ENCODE assay signal across 10 mouse cellular contexts in genomic region chr1:56984483-56984810, GRCm38 (mm10). TPM values are rescaled to one million over a fixed set of nuclear protein-coding genes. Genes with fewer than 3 reads are reported as not detected.
A peak's percentile ranks its signal among the peaks of the same experiment; 100 is the strongest.
DNase-seq lines count a peak whose midpoint lies in the region; ATAC-seq and TF ChIP-seq lines count a peak whose summit lies in the region.
"Had no signal": no experiment of that assay in that cellular context is flagged by ENCODE, and none has a peak within 500 bp of the region (broad histone marks: within the 10 kb centered on the region; RNA-seq: fewer than 3 reads in every experiment).

No protein-coding gene starts in this region.

- WGBS in embryonic facial prominence, embryonic 12.5 days, result 6% methylated on average over 14 of the region's 14 CpGs
- 8% methylated on average over 14 of the region's 14 CpGs for WGBS in hindbrain, embryonic 13.5 days
- 3% methylated on average over 14 of the region's 14 CpGs for WGBS in midbrain, embryonic 14.5 days

- H3K27ac ChIP-seq in embryonic facial prominence, embryonic 12.5 days, result no peak overlapping the region
- H3K27ac ChIP-seq in hindbrain, embryonic 13.5 days, result no peak overlapping the region
- H3K27ac ChIP-seq in midbrain, embryonic 14.5 days (replicated peaks; ENCODE audit: low read depth, low read length), result no peak overlapping the region

- TF ChIP-seq CTCF in E14TG2a.4 (conservative IDR thresholded peaks at IDR 0.05; ENCODE audit: low read length), result no peak

- DNase-seq in midbrain, embryonic 14.5 days, result no peak
- DNase-seq in thymus, postnatal 10 days (ENCODE audit: low spot score in 2 of 2), result no peak
- DNase-seq in adrenal gland, adult 18-20 months (ENCODE audit: low spot score in 2 of 2), result no peak
- DNase-seq in gastrocnemius, postnatal 4 days (ENCODE audit: low spot score in 2 of 2), result no peak
- DNase-seq: cerebellum, postnatal 25 days; kidney, postnatal 14 days; thymus, adult 18-20 months had no signal

- H3K9me3 ChIP-seq in E14TG2a.4 (ENCODE audit: low read length), result no peaks in the 10 kb centered on the region
- H3K9me3 ChIP-seq in embryonic facial prominence, embryonic 12.5 days, result no peaks in the 10 kb centered on the region
- no peaks in the 10 kb centered on the region for H3K9me3 ChIP-seq in hindbrain, embryonic 13.5 days
- no peaks in the 10 kb centered on the region for H3K9me3 ChIP-seq in midbrain, embryonic 14.5 days (ENCODE audit: control insufficient read depth, low read length)

- no peaks in the 10 kb centered on the region for H3K36me3 ChIP-seq in E14TG2a.4 (ENCODE audit: insufficient read depth, low read length)
- H3K36me3 ChIP-seq in embryonic facial prominence, embryonic 12.5 days, result no peaks in the 10 kb centered on the region
- no peaks in the 10 kb centered on the region for H3K36me3 ChIP-seq in hindbrain, embryonic 13.5 days
- H3K36me3 ChIP-seq in midbrain, embryonic 14.5 days (ENCODE audit: control insufficient read depth, insufficient read depth, low read length), result no peaks in the 10 kb centered on the region

- ATAC-seq in embryonic facial prominence, embryonic 12.5 days (ENCODE audit: insufficient number of reproducible peaks, insufficient read depth, low FRiP score, low TSS enrichment), result no peak
- ATAC-seq in hindbrain, embryonic 13.5 days (ENCODE audit: low FRiP score), result no peak; the same call in 1 of the 2 replicates
- peak; percentile 1; the same call in 1 of the 2 replicates for ATAC-seq in midbrain, embryonic 14.5 days (ENCODE audit: low FRiP score, low TSS enrichment)

- H3K4me3 ChIP-seq in E14TG2a.4 (replicated peaks; ENCODE audit: low read length), result peak overlapping the region; percentile 43
- H3K4me3 ChIP-seq in embryonic facial prominence, embryonic 12.5 days, result peak overlapping the region; percentile 8; the same call in 1 of the 2 replicates
- 0 out of 2 replicates have a peak overlapping the region, but pooled peaks have one; percentile 6 for H3K4me3 ChIP-seq in hindbrain, embryonic 13.5 days
- H3K4me3 ChIP-seq in midbrain, embryonic 14.5 days (replicated peaks; ENCODE audit: low read depth, low read length), result no peak overlapping the region

- H3K27me3 ChIP-seq in E14TG2a.4 (ENCODE audit: insufficient read depth, low read length), result peaks cover 81% of the 10 kb centered on the region
- peaks cover 78% of the 10 kb centered on the region for H3K27me3 ChIP-seq in embryonic facial prominence, embryonic 12.5 days
- H3K27me3 ChIP-seq in hindbrain, embryonic 13.5 days, result peaks cover 91% of the 10 kb centered on the region
- H3K27me3 ChIP-seq in midbrain, embryonic 14.5 days (ENCODE audit: control insufficient read depth, insufficient read depth, low read length), result peaks cover 82% of the 10 kb centered on the region

- peaks cover 27% of the 10 kb centered on the region for H3K4me1 ChIP-seq in E14TG2a.4 (replicated peaks; ENCODE audit: low read depth, low read length)
- H3K4me1 ChIP-seq in embryonic facial prominence, embryonic 12.5 days, result peaks cover 11% of the 10 kb centered on the region; the same call in 1 of the 2 replicates
- peaks cover 16% of the 10 kb centered on the region for H3K4me1 ChIP-seq in hindbrain, embryonic 13.5 days (replicated peaks)
- no peaks in the 10 kb centered on the region for H3K4me1 ChIP-seq in midbrain, embryonic 14.5 days (ENCODE audit: control insufficient read depth, insufficient read depth, low read length)

- H3K9ac ChIP-seq in embryonic facial prominence, embryonic 12.5 days, result no peak overlapping the region
- H3K9ac ChIP-seq in hindbrain, embryonic 13.5 days, result no peak overlapping the region
- no peak overlapping the region for H3K9ac ChIP-seq in midbrain, embryonic 14.5 days (replicated peaks; ENCODE audit: low read length)

- H3K4me2 ChIP-seq in embryonic facial prominence, embryonic 12.5 days (replicated peaks), result no peak overlapping the region; the same call in 1 of the 2 replicates
- H3K4me2 ChIP-seq in hindbrain, embryonic 13.5 days, result peak overlapping the region; percentile 4; the same call in 1 of the 2 replicates
- peak overlapping the region; percentile 30 for H3K4me2 ChIP-seq in midbrain, embryonic 14.5 days (ENCODE audit: low read length)

RNA-seq across cellular contexts. Expression of gene Satb2, which starts 6.0 kb away (rescaled TPM):
- 18.9 and 22.2 TPM in 2 replicates for polyA plus RNA-seq in embryonic facial prominence, embryonic 12.5 days (2016; fragmentation: Nextera tagmentation; extraction: Ambion mirVana)
- polyA plus RNA-seq in hindbrain, embryonic 13.5 days (2015; fragmentation: Nextera tagmentation; extraction: Ambion mirVana), result 0.87 and 1.1 TPM in 2 replicates
- polyA plus RNA-seq in midbrain, embryonic 14.5 days (2014; fragmentation: Nextera tagmentation; extraction: Ambion mirVana), result 0.78 and 1.1 TPM in 2 replicates
- total RNA-seq in adrenal gland, adult 18-20 months (2021), result 1 to 10 TPM; 1.5 to 4.2 TPM
- total RNA-seq in gastrocnemius, postnatal 4 days (2021), result under 1 TPM; 0.83 to 0.96 TPM
